Mouse (Mus musculus): ENCODE results near the gene Cdk8. TPM values are rescaled to one million over a fixed set of nuclear protein-coding genes. Genes with fewer than 3 reads are reported as not detected.

Cdk8 gene
- total and polyA plus RNA-seq, 3 experiments = 15.0 to 15.6 (median 15.5) TPM

GRCm38 (mm10) chr5:146347081-146347480 lies 116.1 kb downstream of the Cdk8 start:
- WGBS = 69% methylated on average over 6 of the region's 6 CpGs
- no peaks in the 10 kb centered on the region for H3K79me2 ChIP-seq (replicated peaks; ENCODE audit: control insufficient read depth, insufficient read depth, low read length)
- no peak for TF ChIP-seq CTCF (IDR thresholded peaks at IDR 0.05)
- no peak for TF ChIP-seq POLR2A (IDR thresholded peaks at IDR 0.05; ENCODE audit: insufficient read depth, low read depth, low read length)
- no peak for TF ChIP-seq EP300 (IDR thresholded peaks at IDR 0.05; ENCODE audit: insufficient read depth, low read depth, low read length)
- intact Hi-C loops (cut with DNase I) = no loop called here
- 0 out of 2 replicates have a peak, but pooled peaks cover 4% of the 10 kb centered on the region for H3K27me3 ChIP-seq (ENCODE audit: control insufficient read depth, insufficient read depth, low read length)
- no peak for DNase-seq
- no peaks in the 10 kb centered on the region for H3K4me1 ChIP-seq (ENCODE audit: control insufficient read depth, insufficient read depth, low read length)
- H3K36me3 ChIP-seq (ENCODE audit: control insufficient read depth, insufficient read depth, low read length) = no peaks in the 10 kb centered on the region
- no peak overlapping the region for H3K27ac ChIP-seq
- H3K4me3 ChIP-seq = no peak overlapping the region
- no peak overlapping the region for H3K9ac ChIP-seq (ENCODE audit: low read depth, low read length)

- DNase-seq = no peak
- WGBS = 72% methylated on average over 3 of the region's 3 CpGs
- TF ChIP-seq POLR2A (IDR thresholded peaks at IDR 0.05; ENCODE audit: insufficient read depth, low read depth, low read length) (no peak), EP300 (IDR thresholded peaks at IDR 0.05; ENCODE audit: insufficient read depth, low read depth, low read length) (no peak), CTCF (IDR thresholded peaks at IDR 0.05) (no peak)
- H3K36me3 ChIP-seq (ENCODE audit: control insufficient read depth, insufficient read depth, low read length) = no peaks in the 10 kb centered on the region
- no peak overlapping the region for H3K27ac ChIP-seq
- H3K4me3 ChIP-seq = no peak overlapping the region
- H3K9ac ChIP-seq (ENCODE audit: low read depth, low read length) = no peak overlapping the region
- H3K27me3 ChIP-seq (ENCODE audit: control insufficient read depth, insufficient read depth, low read length) = 0 out of 2 replicates have a peak, but pooled peaks cover 2% of the 10 kb centered on the region
- H3K79me2 ChIP-seq (replicated peaks; ENCODE audit: control insufficient read depth, insufficient read depth, low read length) = no peaks in the 10 kb centered on the region
- no peaks in the 10 kb centered on the region for H3K4me1 ChIP-seq (ENCODE audit: control insufficient read depth, insufficient read depth, low read length)
- intact Hi-C loops (cut with DNase I) = no loop called here
Measured at GRCm38 (mm10) chr5:146349183-146349582, 118.2 kb downstream of the Cdk8 start.

GRCm38 (mm10) chr5:146350784-146351183 lies 119.8 kb downstream of the Cdk8 start:
- Histone ChIP-seq H3K4me3 (no peak overlapping the region), H3K4me1 (ENCODE audit: control insufficient read depth, insufficient read depth, low read length) (no peaks in the 10 kb centered on the region), H3K27ac (no peak overlapping the region), H3K27me3 (ENCODE audit: control insufficient read depth, insufficient read depth, low read length) (0 out of 2 replicates have a peak, but pooled peaks cover 2% of the 10 kb centered on the region), H3K36me3 (ENCODE audit: control insufficient read depth, insufficient read depth, low read length) (no peaks in the 10 kb centered on the region), H3K9ac (ENCODE audit: low read depth, low read length) (no peak overlapping the region), H3K79me2 (replicated peaks; ENCODE audit: control insufficient read depth, insufficient read depth, low read length) (no peaks in the 10 kb centered on the region)
- intact Hi-C loops (cut with DNase I) = no loop called here
- no peak for DNase-seq
- 77% methylated on average over 11 of the region's 11 CpGs for WGBS
- no peak for TF ChIP-seq CTCF (IDR thresholded peaks at IDR 0.05)
- TF ChIP-seq EP300 (IDR thresholded peaks at IDR 0.05; ENCODE audit: insufficient read depth, low read depth, low read length) = no peak
- no peak for TF ChIP-seq POLR2A (IDR thresholded peaks at IDR 0.05; ENCODE audit: insufficient read depth, low read depth, low read length)

GRCm38 (mm10) chr5:146352006-146352405 lies 121.0 kb downstream of the Cdk8 start:
- H3K9ac ChIP-seq (ENCODE audit: low read depth, low read length) = no peak overlapping the region
- H3K4me1 ChIP-seq (ENCODE audit: control insufficient read depth, insufficient read depth, low read length) = no peaks in the 10 kb centered on the region
- DNase-seq = no peak
- no peak overlapping the region for H3K27ac ChIP-seq
- 0 out of 2 replicates have a peak, but pooled peaks cover 1% of the 10 kb centered on the region for H3K27me3 ChIP-seq (ENCODE audit: control insufficient read depth, insufficient read depth, low read length)
- no peak overlapping the region for H3K4me3 ChIP-seq
- 83% methylated on average over 7 of the region's 7 CpGs for WGBS
- no peaks in the 10 kb centered on the region for H3K79me2 ChIP-seq (replicated peaks; ENCODE audit: control insufficient read depth, insufficient read depth, low read length)
- no peaks in the 10 kb centered on the region for H3K36me3 ChIP-seq (ENCODE audit: control insufficient read depth, insufficient read depth, low read length)
- no peak for TF ChIP-seq CTCF (IDR thresholded peaks at IDR 0.05)
- no peak for TF ChIP-seq EP300 (IDR thresholded peaks at IDR 0.05; ENCODE audit: insufficient read depth, low read depth, low read length)
- TF ChIP-seq POLR2A (IDR thresholded peaks at IDR 0.05; ENCODE audit: insufficient read depth, low read depth, low read length) = no peak
- intact Hi-C loops (cut with DNase I) = no loop called here

Other genes starting within 250 kb of the Cdk8 start
- gene Cyp3a25, start 221.6 kb upstream of the Cdk8 start, total RNA-seq (2021) = not detected
- not detected in 2 replicates for gene Cyp3a25, start 221.6 kb upstream of the Cdk8 start, polyA plus RNA-seq (2012; rRNA removed)
- not detected for gene Cyp3a59, start 152.0 kb upstream of the Cdk8 start, total RNA-seq (2021)
- not detected in 2 replicates for gene Cyp3a59, start 152.0 kb upstream of the Cdk8 start, polyA plus RNA-seq (2012; rRNA removed)
- gene Gm5565, start 70.7 kb upstream of the Cdk8 start, total RNA-seq (2021) = not detected
- not detected in 2 replicates for gene Gm5565, start 70.7 kb upstream of the Cdk8 start, polyA plus RNA-seq (2012; rRNA removed)
- not detected for gene Gm6309, start 60.5 kb upstream of the Cdk8 start, total RNA-seq (2021)
- gene Gm6309, start 60.5 kb upstream of the Cdk8 start, polyA plus RNA-seq (2012; rRNA removed) = not detected in 2 replicates
- under 1 TPM in 1 of 2 experiments, not detected in 1; 0.55 TPM for gene 1700001J03Rik, start 45.9 kb upstream of the Cdk8 start, total RNA-seq (2021)
- gene 1700001J03Rik, start 45.9 kb upstream of the Cdk8 start, polyA plus RNA-seq (2012; rRNA removed) = 0.68 and 0.88 TPM in 2 replicates
- gene Rnf6, start 9.7 kb upstream of the Cdk8 start, total RNA-seq (2021) = 10 to 100 TPM; 40.6 to 43.1 TPM
- 15.6 and 24.8 TPM in 2 replicates for gene Rnf6, start 9.7 kb upstream of the Cdk8 start, polyA plus RNA-seq (2012; rRNA removed)
- gene Wasf3, start 153.8 kb downstream of the Cdk8 start, total RNA-seq (2021) = under 1 TPM; 0.31 to 0.34 TPM
- gene Wasf3, start 153.8 kb downstream of the Cdk8 start, polyA plus RNA-seq (2012; rRNA removed) = 0.74 and 0.79 TPM in 2 replicates